Mouse (Mus musculus) colon, adult 2 months (tissue): Measurements from ENCODE around the gene 1700017N19Rik. TPM values are rescaled to one million over a fixed set of nuclear protein-coding genes. Genes with fewer than 3 reads are reported as not detected.

Experiments used
- polyA plus RNA-seq: library from polyadenylated mRNA; depleted of rRNA; stranded (reverse); fragments of >200 nt; gene quantifications from 2 replicates; pipeline ENCODE4 v1.2.3, GENCODE M21; 2012; rRNA removed

1700017N19Rik gene
- not detected in 2 replicates for polyA plus RNA-seq

GRCm38 (mm10) chr10:100590323-100590722 is at the start of gene 1700017N19Rik, which contains the start of gene 4930430F08Rik:
1700017N19Rik (plus strand) TSS chr10:100590484.
4930430F08Rik (minus strand) TSS chr10:100590423.

Other genes with a start within 250 kb of the 1700017N19Rik start
- not detected in 2 replicates for gene Gm4302, start 249.6 kb upstream of the 1700017N19Rik start, polyA plus RNA-seq
- gene Gm4303, start 244.5 kb upstream of the 1700017N19Rik start, polyA plus RNA-seq, result not detected in 2 replicates
- gene Gm4305, start 239.4 kb upstream of the 1700017N19Rik start, polyA plus RNA-seq, result not detected in 2 replicates
- gene Gm4307, start 229.1 kb upstream of the 1700017N19Rik start, polyA plus RNA-seq, result not detected in 2 replicates
- not detected in 2 replicates for gene Gm4312, start 207.9 kb upstream of the 1700017N19Rik start, polyA plus RNA-seq
- gene Tmtc3, start 103.1 kb upstream of the 1700017N19Rik start, polyA plus RNA-seq, result 2.8 and 3.5 TPM in 2 replicates
- 0.09 and 0.20 TPM in 2 replicates for gene Cep290, start 102.9 kb upstream of the 1700017N19Rik start, polyA plus RNA-seq
- 4.0 and 4.3 TPM in 2 replicates for gene 4930430F08Rik, start 61 bp upstream of the 1700017N19Rik start, polyA plus RNA-seq